Comparison of ENCODE assay signal across 31 mouse cellular contexts in genomic region chr6:3859942-3860586, GRCm38 (mm10).
"Had no signal": no experiment of that assay in that cellular context is flagged by ENCODE, and none has a peak within 500 bp of the region (broad histone marks: within the 10 kb centered on the region; RNA-seq: fewer than 3 reads in every experiment).

No protein-coding gene starts in this region.

- H3K27ac ChIP-seq: limb, embryonic 10.5 days; limb, embryonic 12.5 days; limb, embryonic 13.5 days; limb, embryonic 15.5 days; liver, embryonic 12.5 days; liver, embryonic 13.5 days; liver, embryonic 14.5 days; liver, embryonic 15.5 days; lung, embryonic 15.5 days; macrophage; midbrain, embryonic 10.5 days; midbrain, embryonic 12.5 days; midbrain, embryonic 13.5 days; neural tube, embryonic 12.5 days; neural tube, embryonic 13.5 days had no signal

- DNase-seq: left cerebral cortex, postnatal 4 days; liver; liver, embryonic 13.5 days; lung, adult 18-20 months; lung, adult 2 months; lung, embryonic 14.5 days; lung, postnatal 10 days; lung, postnatal 14 days; lung, postnatal 36 days; lung, postnatal 4 days; midbrain, embryonic 14.5 days had no signal

- H3K4me2 ChIP-seq: limb, embryonic 12.5 days; limb, embryonic 13.5 days; limb, embryonic 15.5 days; liver, embryonic 11.5 days; liver, embryonic 12.5 days; liver, embryonic 13.5 days; liver, embryonic 15.5 days; lung, embryonic 14.5 days; lung, embryonic 15.5 days; midbrain, embryonic 11.5 days; midbrain, embryonic 12.5 days; midbrain, embryonic 13.5 days; neural tube, embryonic 12.5 days; neural tube, embryonic 13.5 days had no signal

- ATAC-seq: liver, embryonic 12.5 days; lung, postnatal 0 days; midbrain, embryonic 13.5 days; midbrain, embryonic 16.5 days had no signal

- H3K27me3 ChIP-seq: limb, embryonic 12.5 days; limb, embryonic 13.5 days; limb, embryonic 15.5 days; liver, embryonic 12.5 days; liver, embryonic 13.5 days; liver, embryonic 15.5 days; lung, embryonic 15.5 days; megakaryocyte, embryonic 14.5 days; midbrain, embryonic 12.5 days; midbrain, embryonic 13.5 days; neural tube, embryonic 12.5 days; neural tube, embryonic 13.5 days had no signal

- H3K9me3 ChIP-seq: limb, embryonic 10.5 days; limb, embryonic 12.5 days; limb, embryonic 13.5 days; limb, embryonic 15.5 days; liver, embryonic 12.5 days; liver, embryonic 13.5 days; liver, embryonic 15.5 days; lung, embryonic 15.5 days; midbrain, embryonic 10.5 days; midbrain, embryonic 12.5 days; midbrain, embryonic 13.5 days; neural tube, embryonic 12.5 days; neural tube, embryonic 13.5 days had no signal

- H3K36me3 ChIP-seq: limb, embryonic 10.5 days; limb, embryonic 12.5 days; limb, embryonic 13.5 days; limb, embryonic 15.5 days; liver, embryonic 12.5 days; liver, embryonic 13.5 days; liver, embryonic 15.5 days; lung, embryonic 15.5 days; midbrain, embryonic 10.5 days; midbrain, embryonic 12.5 days; midbrain, embryonic 13.5 days; neural tube, embryonic 12.5 days; neural tube, embryonic 13.5 days had no signal

- H3K4me1 ChIP-seq: limb, embryonic 10.5 days; limb, embryonic 12.5 days; limb, embryonic 13.5 days; limb, embryonic 15.5 days; liver, embryonic 12.5 days; liver, embryonic 13.5 days; liver, embryonic 15.5 days; lung, embryonic 15.5 days; megakaryocyte, embryonic 14.5 days; midbrain, embryonic 10.5 days; midbrain, embryonic 12.5 days; midbrain, embryonic 13.5 days; neural tube, embryonic 12.5 days; neural tube, embryonic 13.5 days had no signal

- H3K4me3 ChIP-seq: limb, embryonic 10.5 days; limb, embryonic 12.5 days; limb, embryonic 13.5 days; limb, embryonic 15.5 days; liver, embryonic 12.5 days; liver, embryonic 13.5 days; liver, embryonic 15.5 days; lung, embryonic 15.5 days; megakaryocyte, embryonic 14.5 days; midbrain, embryonic 10.5 days; midbrain, embryonic 12.5 days; midbrain, embryonic 13.5 days; myocyte; neural tube, embryonic 12.5 days; neural tube, embryonic 13.5 days had no signal

- H3K9ac ChIP-seq: limb, embryonic 12.5 days; limb, embryonic 13.5 days; limb, embryonic 15.5 days; liver, embryonic 12.5 days; liver, embryonic 13.5 days; liver, embryonic 14.5 days; liver, embryonic 15.5 days; lung, embryonic 14.5 days; lung, embryonic 15.5 days; midbrain, embryonic 12.5 days; midbrain, embryonic 13.5 days; neural tube, embryonic 12.5 days; neural tube, embryonic 13.5 days had no signal
